Mouse (Mus musculus): Measurements from ENCODE around the gene Nprl2. TPM values are rescaled to one million over a fixed set of nuclear protein-coding genes. Genes with fewer than 3 reads are reported as not detected.

Nprl2 gene
- total and polyA plus RNA-seq, 3 experiments = 23.2 to 30.2 TPM; not detected in 1

DNA sequence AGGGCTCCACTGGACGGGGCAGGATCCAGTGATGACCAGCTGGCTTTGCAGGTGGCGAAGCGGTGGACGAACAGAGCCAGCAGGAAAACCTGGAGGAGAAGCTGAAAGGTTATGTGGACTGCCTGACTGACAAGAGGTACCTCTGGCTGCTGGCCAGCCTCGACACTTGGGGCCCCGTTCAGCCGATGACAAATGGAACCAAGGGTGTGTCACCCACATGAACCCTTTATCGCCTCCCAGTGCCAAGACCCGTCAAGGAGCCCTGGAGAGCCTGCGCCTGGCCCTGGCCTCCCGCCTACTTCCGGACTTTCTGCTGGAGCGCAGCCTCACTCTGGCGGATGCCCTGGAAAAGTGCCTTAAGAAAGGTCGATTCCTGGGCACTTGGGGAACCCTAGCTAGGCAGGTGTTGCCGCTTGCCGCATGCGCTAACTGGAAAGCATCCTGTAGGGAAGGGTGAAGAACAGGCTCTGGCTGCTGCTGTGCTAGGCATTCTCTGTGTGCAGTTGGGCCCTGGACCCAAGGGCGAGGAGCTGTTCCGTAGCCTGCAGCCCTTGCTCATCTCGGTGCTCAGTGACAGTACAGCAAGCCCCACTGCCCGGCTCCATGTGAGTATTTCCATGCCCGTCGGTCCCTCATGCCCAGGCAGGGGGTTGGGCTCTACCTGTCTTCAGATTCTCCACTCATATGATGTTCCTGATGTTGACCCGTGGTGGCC, 48.2 kb downstream of the Nprl2 start (continued):
- TF ChIP-seq POLR2AphosphoS5 (IDR thresholded peaks at IDR 0.05; ENCODE audit: borderline replicate concordance, low read depth, low read length) (no peak), SMC3 (IDR thresholded peaks at IDR 0.05; ENCODE audit: low read depth, low read length) (no peak), USF2 (IDR thresholded peaks at IDR 0.05; ENCODE audit: borderline replicate concordance in 1 of 2, insufficient read depth in 1 of 2, low read depth in 1 of 2, low read length in 2 of 2) (no peak), ELF1 (IDR thresholded peaks at IDR 0.05; ENCODE audit: low read depth, low read length) (peak; percentile 85), MAFK (IDR thresholded peaks at IDR 0.05; ENCODE audit: borderline replicate concordance, low read depth, low read length) (no peak), TBP (IDR thresholded peaks at IDR 0.05; ENCODE audit: low read depth, low read length) (no peak), SIN3A (IDR thresholded peaks at IDR 0.05; ENCODE audit: low read length) (peak; percentile 92), POLR2AphosphoS2 (IDR thresholded peaks at IDR 0.05; ENCODE audit: low read length) (peak; percentile 78), GABPA (IDR thresholded peaks at IDR 0.05; ENCODE audit: low read depth, low read length) (no peak), GATA1 (IDR thresholded peaks at IDR 0.05; ENCODE audit: low read depth, low read length) (peak; percentile 42; the same call in 1 of the 2 replicates), POLR2A (IDR thresholded peaks at IDR 0.05; ENCODE audit: control insufficient read depth in 1 of 2, insufficient read depth in 1 of 2, low read depth in 1 of 2, low read length in 2 of 2, poor library complexity in 1 of 2) (peak in 1 of 2 experiments; percentile 26; a peak in 1 of 4 replicates), TAL1 (IDR thresholded peaks at IDR 0.05; ENCODE audit: low read length) (no peak)

DNA sequence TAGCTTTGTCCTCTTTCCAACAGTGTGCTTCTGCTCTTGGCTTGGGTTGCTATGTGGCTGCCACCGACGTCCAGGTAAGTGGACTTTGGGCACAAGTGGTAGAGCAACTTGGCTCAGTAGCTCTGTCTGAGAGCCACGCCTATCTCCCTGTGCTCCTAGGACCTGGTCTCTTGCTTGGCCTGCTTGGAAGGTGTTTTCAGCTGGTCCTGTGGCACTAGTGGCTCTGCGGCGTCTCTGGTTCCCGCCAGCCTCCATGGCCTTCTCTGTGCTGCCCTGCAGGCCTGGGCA, 48.7 kb downstream of the Nprl2 start:
- Histone ChIP-seq H3K9ac (ENCODE audit: control insufficient read depth, low read depth, low read length, poor library complexity, severe bottlenecking) (peak overlapping the region; percentile 7; the same call in 1 of the 2 replicates), H3K9me3 (replicated peaks; ENCODE audit: insufficient read depth, low read length) (no peaks in the 10 kb centered on the region), H3K36me3 (ENCODE audit: control insufficient read depth in 1 of 2, insufficient read depth in 2 of 2, low read length in 2 of 2) (peaks cover 5 to 27% of the 10 kb centered on the region in 2 experiments; a peak in 3 of 4 replicates), H3K79me2 (ENCODE audit: control insufficient read depth, insufficient read depth, low read length, poor library complexity) (peaks cover 34% of the 10 kb centered on the region), H3K4me3 (ENCODE audit: control insufficient read depth in 1 of 2, insufficient read depth in 1 of 2, low read depth in 2 of 2, low read length in 2 of 2) (no peak overlapping the region), H3K27me3 (ENCODE audit: control insufficient read depth in 1 of 2, insufficient read depth in 2 of 2, low read length in 2 of 2) (no peaks in the 10 kb centered on the region), H3K27ac (ENCODE audit: control insufficient read depth, low read depth, low read length) (peak overlapping the region; percentile 13; the same call in 1 of the 2 replicates), H3K4me1 (ENCODE audit: control insufficient read depth in 1 of 2, insufficient read depth in 2 of 2, low read length in 2 of 2) (peaks cover 16 to 26% of the 10 kb centered on the region in 2 experiments; a peak in 3 of 4 replicates)
- DNase-seq (ENCODE audit: low read depth, low spot score) = no peak
- no peak for TF ChIP-seq BHLHE40 (IDR thresholded peaks at IDR 0.05; ENCODE audit: borderline replicate concordance, low read depth, low read length)
- TF ChIP-seq JUND (IDR thresholded peaks at IDR 0.05; ENCODE audit: low read depth, low read length) = no peak
- TF ChIP-seq CTCF (IDR thresholded peaks at IDR 0.05 in 2 of 3, conservative IDR thresholded peaks at IDR 0.05 in 1 of 3; ENCODE audit: control insufficient read depth in 1 of 3, insufficient read depth in 1 of 3, low read depth in 2 of 3, low read length in 3 of 3, poor library complexity in 1 of 3, severe bottlenecking in 1 of 3) = no peak
- no peak for TF ChIP-seq CHD2 (IDR thresholded peaks at IDR 0.05; ENCODE audit: low read length)
- TF ChIP-seq MYC (IDR thresholded peaks at IDR 0.05; ENCODE audit: low read depth, low read length) = no peak
- no peak for TF ChIP-seq MAFK (IDR thresholded peaks at IDR 0.05; ENCODE audit: borderline replicate concordance, low read depth, low read length)
- TF ChIP-seq RCOR1 (IDR thresholded peaks at IDR 0.05; ENCODE audit: low read depth, low read length) = no peak
- no peak for TF ChIP-seq NELFE (IDR thresholded peaks at IDR 0.05; ENCODE audit: low read depth, low read length)
- no peak for TF ChIP-seq HCFC1 (IDR thresholded peaks at IDR 0.05; ENCODE audit: low read depth, low read length)
- no peak for TF ChIP-seq ELF1 (IDR thresholded peaks at IDR 0.05; ENCODE audit: low read depth, low read length)

All from MEL (cell line).